Mouse (Mus musculus): ENCODE data around the gene Rnf220.

GRCm38 (mm10) chr4:117261222-117261621, 235.6 kb downstream of the Rnf220 start:
- TF ChIP-seq GATA1 (IDR thresholded peaks at IDR 0.05; ENCODE audit: borderline replicate concordance, low read length) (no peak), FLI1 (IDR thresholded peaks at IDR 0.05; ENCODE audit: low read length) (no peak)

Measured in megakaryocyte, embryonic 14.5 days (primary cell).